Mouse (Mus musculus) embryonic facial prominence, embryonic 11.5 days (tissue): ENCODE measurements around the gene Nid1. TPM values are rescaled to one million over a fixed set of nuclear protein-coding genes. Genes with fewer than 3 reads are reported as not detected.

Experiments
- ATAC-seq: fragments of 200-750 bp; cut with Nextera tagmentation; replicated peaks from 2 replicates; pipeline ENCODE4 v1.8.0; 2017; ENCODE audit warnings: low read depth; ENCODE audit not compliant: insufficient number of reproducible peaks, low FRiP score, low TSS enrichment
- DNase-seq: peaks from one replicate; pipeline ENCODE4 v3.0.0-alpha.2; 2015; ENCODE audit warnings: low spot score
- H3K27ac ChIP-seq: fragments of 300-500 bp; sonication (generic); replicated peaks from 2 replicates; pipeline ENCODE4 v1.5.1; 2014; ENCODE audit warnings: mild to moderate bottlenecking, low read depth, low read length, control low read depth
- H3K27me3 ChIP-seq: fragments of 300-500 bp; sonication (generic); 2 replicates; pipeline ENCODE4 v1.6.1; 2014; ENCODE audit warnings: mild to moderate bottlenecking, low read length, moderate library complexity, mixed read lengths; ENCODE audit not compliant: control insufficient read depth, insufficient read depth
- H3K36me3 ChIP-seq: fragments of 300-500 bp; sonication (generic); replicated peaks from 2 replicates; pipeline ENCODE4 v1.6.1; 2014; ENCODE audit warnings: low read depth, mild to moderate bottlenecking, low read length, moderate library complexity, mixed read lengths; ENCODE audit not compliant: control insufficient read depth, insufficient read depth
- H3K4me1 ChIP-seq: fragments of 300-500 bp; sonication (generic); 2 replicates; pipeline ENCODE4 v1.6.1; 2014; ENCODE audit warnings: low read length, mixed read lengths; ENCODE audit not compliant: control insufficient read depth, insufficient read depth
- H3K4me2 ChIP-seq: fragments of 300-500 bp; sonication (generic); 2 replicates; pipeline ENCODE4 v1.6.1; 2014; ENCODE audit warnings: low read depth, mild to moderate bottlenecking, control low read depth, low read length, moderate library complexity
- H3K4me3 ChIP-seq: fragments of 300-500 bp; sonication (generic); 2 replicates; pipeline ENCODE4 v1.5.1; 2014; ENCODE audit warnings: low read depth, low read length, control low read depth
- H3K9ac ChIP-seq: fragments of 300-500 bp; sonication (generic); replicated peaks from 2 replicates; pipeline ENCODE4 v1.6.1; 2014; ENCODE audit warnings: mild to moderate bottlenecking, control low read depth, low read length
- H3K9me3 ChIP-seq: fragments of 300-500 bp; sonication (generic); replicated peaks from 2 replicates; pipeline ENCODE4 v1.6.1; 2016; ENCODE audit warnings: mild to moderate bottlenecking, low read length, inconsistent platforms, mixed read lengths; ENCODE audit not compliant: control insufficient read depth
- WGBS: fragments of 180-500 bp; shearing (Covaris S2); extraction: QIAGEN DNeasy Blood & Tissue Kit; methylation state at CpG from one replicate; pipeline ENCODE4 v1.1.7; 2014; 5-methylcytosine and 5-hydroxymethylcytosine counted together
- polyA plus RNA-seq: library from polyadenylated mRNA; unstranded; fragments of >200 nt; fragmentation: Nextera tagmentation; extraction: Ambion mirVana; gene quantifications from 2 replicates; pipeline ENCODE4 v1.2.1, GENCODE M21; 2014

The Nid1 gene
- polyA plus RNA-seq, 1 experiment from 2014 or later, result 54.8 TPM

GRCm38 (mm10) chr13:13546792-13547191 lies 109.4 kb downstream of the Nid1 start:
- no peak for ATAC-seq
- H3K27ac ChIP-seq, result no peak overlapping the region
- no peaks in the 10 kb centered on the region for H3K27me3 ChIP-seq
- no peak overlapping the region for H3K4me2 ChIP-seq
- H3K9me3 ChIP-seq, result no peaks in the 10 kb centered on the region
- no peaks in the 10 kb centered on the region for H3K36me3 ChIP-seq
- WGBS, result 78% methylated on average over 3 of the region's 3 CpGs
- DNase-seq, result no peak
- no peak overlapping the region for H3K4me3 ChIP-seq
- H3K4me1 ChIP-seq, result no peaks in the 10 kb centered on the region
- no peak overlapping the region for H3K9ac ChIP-seq

GRCm38 (mm10) chr13:13547889-13548288 lies 110.5 kb downstream of the Nid1 start:
- ATAC-seq, result no peak
- Histone ChIP-seq H3K4me2 (no peak overlapping the region), H3K36me3 (no peaks in the 10 kb centered on the region), H3K27ac (no peak overlapping the region), H3K9ac (no peak overlapping the region), H3K9me3 (no peaks in the 10 kb centered on the region), H3K27me3 (no peaks in the 10 kb centered on the region), H3K4me3 (no peak overlapping the region), H3K4me1 (no peaks in the 10 kb centered on the region)
- no peak for DNase-seq
- WGBS, result 88% methylated on average over 4 of the region's 4 CpGs

GRCm38 (mm10) chr13:13548431-13549190 lies 111.3 kb downstream of the Nid1 start:
- no peak overlapping the region for H3K4me2 ChIP-seq
- no peaks in the 10 kb centered on the region for H3K27me3 ChIP-seq
- DNase-seq (no peak), ATAC-seq (no peak)
- H3K4me1 ChIP-seq, result no peaks in the 10 kb centered on the region
- H3K4me3 ChIP-seq, result no peak overlapping the region
- H3K9me3 ChIP-seq, result no peaks in the 10 kb centered on the region
- H3K27ac ChIP-seq, result no peak overlapping the region
- no peaks in the 10 kb centered on the region for H3K36me3 ChIP-seq
- 87% methylated on average over 6 of the region's 6 CpGs for WGBS
- no peak overlapping the region for H3K9ac ChIP-seq

DNA sequence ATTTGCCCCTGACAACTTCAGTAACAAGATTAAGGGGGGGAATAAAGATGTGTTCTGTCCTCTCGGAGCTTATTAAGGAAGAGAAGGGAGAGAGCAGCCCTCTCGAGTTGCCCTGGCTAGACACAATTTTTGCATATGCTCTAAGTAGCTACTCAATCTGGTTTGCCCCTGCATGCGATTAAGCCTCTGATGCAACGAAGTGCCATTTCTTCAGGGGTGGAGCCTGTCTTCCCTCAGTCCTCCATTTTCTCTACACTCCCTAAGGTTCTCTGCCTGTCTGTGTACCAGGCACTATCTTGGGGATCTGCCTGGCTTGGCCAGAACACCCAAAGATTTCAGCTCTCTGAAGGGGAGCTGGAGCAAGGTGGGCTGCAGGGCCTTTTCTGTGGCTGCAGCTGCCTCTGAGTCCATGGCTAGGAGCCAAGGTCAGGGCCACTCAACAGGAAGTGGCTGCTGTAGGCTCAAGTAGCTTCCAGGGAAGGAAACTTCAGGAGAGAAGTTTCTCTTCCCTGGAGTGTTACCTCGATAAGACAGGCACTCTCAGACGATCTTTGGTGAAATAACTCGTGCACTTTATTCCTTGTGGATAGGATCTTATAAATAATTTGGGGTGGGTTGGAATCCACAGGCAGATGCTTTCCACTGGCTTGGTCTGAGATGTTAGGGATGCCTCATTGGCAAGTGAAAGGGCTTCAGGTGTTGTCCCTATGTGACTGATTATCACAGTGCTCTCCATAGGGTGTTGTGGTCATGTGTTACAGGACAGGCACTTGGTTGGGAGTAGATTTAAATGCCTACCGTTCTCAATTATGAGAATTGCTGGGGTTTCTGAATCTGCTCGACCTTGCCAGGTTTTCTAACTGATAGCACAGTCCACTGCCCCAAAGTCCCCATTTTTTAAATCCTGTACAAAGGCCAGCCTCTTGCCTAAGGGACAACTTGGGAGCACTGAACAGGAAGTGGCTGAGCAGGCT lies 112.6 kb downstream of the Nid1 start:
- no peak overlapping the region for H3K27ac ChIP-seq
- ATAC-seq (no peak), DNase-seq (peak; percentile 5)
- no peaks in the 10 kb centered on the region for H3K36me3 ChIP-seq
- no peaks in the 10 kb centered on the region for H3K9me3 ChIP-seq
- H3K4me3 ChIP-seq, result no peak overlapping the region
- H3K27me3 ChIP-seq, result no peaks in the 10 kb centered on the region
- H3K4me1 ChIP-seq, result no peaks in the 10 kb centered on the region
- no peak overlapping the region for H3K9ac ChIP-seq
- no peak overlapping the region for H3K4me2 ChIP-seq
- 76% methylated on average over 9 of the region's 9 CpGs for WGBS

DNA sequence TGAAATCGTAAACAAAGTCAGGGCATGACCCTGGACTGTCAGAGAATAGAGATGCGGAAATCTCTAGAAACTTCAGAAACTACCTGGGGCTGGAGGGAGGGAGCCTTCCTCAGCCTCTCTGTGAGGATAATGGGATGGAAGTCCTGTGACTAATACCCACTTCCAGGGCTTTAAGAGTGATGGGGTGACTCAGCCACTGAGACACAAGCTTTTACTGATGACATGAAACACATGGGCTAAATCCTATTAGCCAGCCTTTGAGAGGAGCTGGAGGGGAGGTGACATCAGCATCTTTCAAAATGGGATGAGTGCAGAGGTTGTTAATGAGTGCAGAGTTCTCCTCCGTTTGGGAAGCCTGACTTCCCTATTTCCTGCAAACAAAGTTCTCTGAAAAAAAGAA lies 114.7 kb downstream of the Nid1 start:
- 51% methylated on average over 3 of the region's 3 CpGs for WGBS
- ATAC-seq (no peak), DNase-seq (peak; percentile 3)
- Histone ChIP-seq H3K27ac (no peak overlapping the region), H3K4me1 (no peaks in the 10 kb centered on the region), H3K9ac (no peak overlapping the region), H3K4me2 (no peak overlapping the region), H3K4me3 (no peak overlapping the region), H3K9me3 (no peaks in the 10 kb centered on the region), H3K27me3 (no peaks in the 10 kb centered on the region), H3K36me3 (no peaks in the 10 kb centered on the region)

DNA sequence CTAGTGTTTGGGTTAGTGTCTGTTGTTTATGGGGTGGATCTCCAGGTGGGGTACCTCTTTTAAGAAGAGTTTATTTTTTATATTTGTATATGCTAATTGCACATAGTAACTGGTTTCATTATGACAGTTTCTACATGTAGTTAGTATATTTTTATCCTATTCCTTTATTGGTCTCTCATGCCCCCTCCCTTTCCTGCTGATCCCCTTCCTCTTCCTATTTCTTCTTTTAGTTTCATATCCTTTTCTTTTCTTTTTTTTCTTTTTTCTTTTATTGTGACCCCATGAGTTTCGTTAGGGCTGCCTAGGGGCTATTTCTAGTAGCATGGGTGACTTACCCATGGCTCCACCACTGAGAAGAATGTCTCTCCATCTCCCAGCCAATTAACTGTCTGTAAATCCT lies 116.3 kb downstream of the Nid1 start:
- ATAC-seq (no peak), DNase-seq (no peak)
- H3K27me3 ChIP-seq, result no peaks in the 10 kb centered on the region
- no peak overlapping the region for H3K27ac ChIP-seq
- no peak overlapping the region for H3K4me3 ChIP-seq
- no peaks in the 10 kb centered on the region for H3K36me3 ChIP-seq
- H3K4me1 ChIP-seq, result no peaks in the 10 kb centered on the region
- H3K9me3 ChIP-seq, result no peaks in the 10 kb centered on the region
- H3K9ac ChIP-seq, result no peak overlapping the region
- no peak overlapping the region for H3K4me2 ChIP-seq
- 52% methylated on average over 1 of the region's 1 CpGs for WGBS

DNA sequence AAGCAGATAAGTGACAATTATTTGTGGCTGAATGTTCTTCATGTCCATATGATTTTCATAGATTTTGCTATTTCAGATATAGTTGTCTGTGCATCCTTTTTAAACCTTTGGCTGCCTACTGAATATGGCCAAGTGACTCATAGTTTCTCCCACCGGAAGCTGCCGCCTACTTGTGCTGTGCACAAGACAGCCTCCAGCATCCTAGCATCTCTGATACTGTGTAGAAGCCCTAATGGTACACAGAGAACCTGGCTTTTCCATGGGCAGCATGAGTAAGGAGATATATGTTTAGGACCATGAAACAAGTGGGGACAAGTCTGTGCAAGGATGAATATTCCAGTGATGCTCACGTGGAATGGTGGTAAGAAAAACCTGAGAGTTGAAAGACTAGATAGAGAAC lies 117.8 kb downstream of the Nid1 start:
- ATAC-seq (no peak), DNase-seq (no peak)
- Histone ChIP-seq H3K27ac (no peak overlapping the region), H3K4me2 (no peak overlapping the region), H3K9me3 (no peaks in the 10 kb centered on the region), H3K4me1 (no peaks in the 10 kb centered on the region), H3K9ac (no peak overlapping the region), H3K36me3 (no peaks in the 10 kb centered on the region), H3K4me3 (no peak overlapping the region), H3K27me3 (no peaks in the 10 kb centered on the region)
- WGBS, result 92% methylated on average over 3 of the region's 3 CpGs
